Mouse (Mus musculus) intestine, embryonic 16.5 days (tissue): ENCODE results near the gene Cdh23. TPM values are rescaled to one million over a fixed set of nuclear protein-coding genes. Genes with fewer than 3 reads are reported as not detected.
A peak's percentile ranks its signal among the peaks of the same experiment; 100 is the strongest.

ENCODE experiments used
- ATAC-seq: fragments of 200-750 bp; cut with Nextera tagmentation; 2 replicates; pipeline ENCODE4 v1.8.0; 2017; ENCODE audit warnings: moderate TSS enrichment, moderate library complexity
- H3K27ac ChIP-seq: fragments of 300-500 bp; sonication (generic); 2 replicates; pipeline ENCODE4 v1.5.1; 2014; ENCODE audit warnings: mild to moderate bottlenecking, low read length
- H3K27me3 ChIP-seq: fragments of 300-500 bp; sonication (generic); replicated peaks from 2 replicates; pipeline ENCODE4 v1.6.1; 2014; ENCODE audit warnings: low read length, control low read depth, mixed read lengths; ENCODE audit not compliant: control insufficient read depth, insufficient read depth
- H3K36me3 ChIP-seq: fragments of 300-500 bp; sonication (generic); 2 replicates; pipeline ENCODE4 v1.6.1; 2014; ENCODE audit warnings: low read length, control low read depth; ENCODE audit not compliant: control insufficient read depth, insufficient read depth
- H3K4me1 ChIP-seq: fragments of 300-500 bp; sonication (generic); 2 replicates; pipeline ENCODE4 v1.6.1; 2014; ENCODE audit warnings: low read length, control low read depth, mixed read lengths; ENCODE audit not compliant: control insufficient read depth, insufficient read depth
- H3K4me2 ChIP-seq: fragments of 300-500 bp; sonication (generic); 2 replicates; pipeline ENCODE4 v1.6.1; 2014; ENCODE audit warnings: low read depth, low read length, control low read depth
- H3K4me3 ChIP-seq: fragments of 300-500 bp; sonication (generic); 2 replicates; pipeline ENCODE4 v1.5.1; 2014; ENCODE audit warnings: mild to moderate bottlenecking, low read length
- H3K9ac ChIP-seq: fragments of 300-500 bp; sonication (generic); 2 replicates; pipeline ENCODE4 v1.6.1; 2014; ENCODE audit warnings: low read depth, low read length
- H3K9me3 ChIP-seq: fragments of 300-500 bp; sonication (generic); 2 replicates; pipeline ENCODE4 v1.6.1; 2016; ENCODE audit warnings: low read length, control low read depth; ENCODE audit not compliant: control insufficient read depth
- WGBS: fragments of 180-500 bp; shearing (Covaris S2); extraction: QIAGEN DNeasy Blood & Tissue Kit; methylation state at CpG from one replicate; pipeline ENCODE4 v1.1.7; 2014; 5-methylcytosine and 5-hydroxymethylcytosine counted together
- polyA plus RNA-seq: library from polyadenylated mRNA; unstranded; fragments of >200 nt; fragmentation: Nextera tagmentation; extraction: Ambion mirVana; gene quantifications from 2 replicates; pipeline ENCODE4 v1.2.1, GENCODE M21; 2015

The Cdh23 gene
- polyA plus RNA-seq, 1 experiment from 2014 or later: 0.33 TPM

DNA sequence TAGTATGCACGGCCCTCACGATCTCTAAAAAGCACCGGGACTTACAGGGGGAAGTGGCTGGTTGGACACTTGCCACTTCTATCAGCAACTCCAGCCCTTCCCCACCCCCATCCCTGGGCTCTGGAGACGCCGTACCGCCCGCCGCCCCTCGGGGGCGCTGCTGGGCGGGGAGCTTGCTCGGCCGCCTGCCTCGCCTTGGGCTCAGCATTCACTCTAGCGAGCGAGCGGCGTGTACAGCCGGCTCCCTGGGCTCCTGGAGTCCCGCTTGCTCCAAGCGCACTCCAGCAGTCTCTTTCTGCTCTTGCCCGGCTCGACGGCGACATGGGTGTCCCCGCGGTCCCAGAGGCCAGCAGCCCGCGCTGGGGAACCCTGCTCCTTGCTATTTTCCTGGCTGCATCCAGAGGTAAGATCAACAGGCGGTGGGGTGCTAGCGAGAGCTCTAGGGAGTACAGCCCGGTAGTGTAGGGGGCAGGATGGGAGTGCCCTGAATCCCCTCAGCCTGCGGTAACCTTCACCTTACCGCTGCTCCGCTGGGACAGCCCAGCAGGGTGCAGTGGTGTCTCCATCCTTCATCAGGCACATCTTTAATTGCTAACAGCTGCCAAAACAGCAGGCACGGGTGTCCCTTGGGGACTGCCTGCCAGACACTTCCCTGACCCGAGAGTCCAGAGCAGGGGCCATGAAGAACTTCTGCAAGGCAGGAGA, 349.4 kb downstream of the Cdh23 start, which contains the start of gene Vsir:
Vsir (plus strand) TSS at position 151 of the 705 bp plus-strand sequence.
- Histone ChIP-seq H3K4me2 (peak within 1 kb of the TSS; percentile 85), H3K9me3 (no peaks in the 10 kb centered on the region)

DNA sequence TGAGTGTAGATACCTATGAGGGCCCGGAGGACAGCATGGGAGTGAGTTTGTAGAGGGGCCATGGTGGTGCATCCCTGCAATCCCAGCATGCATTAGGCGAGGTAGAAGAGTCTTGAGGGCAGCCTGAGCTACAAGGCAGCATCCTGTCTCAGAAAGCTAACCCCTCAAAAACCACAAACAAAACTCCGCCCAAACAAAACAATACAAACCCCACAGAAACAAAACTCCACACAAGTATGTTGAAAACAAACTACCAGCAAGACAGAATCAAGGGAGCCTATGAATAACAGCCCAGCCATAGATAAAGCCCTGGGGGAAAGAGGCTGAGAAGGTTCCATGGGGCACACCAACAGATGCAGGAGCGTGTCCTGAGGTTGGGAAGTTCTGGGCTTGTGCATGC, 350.2 kb downstream of the Cdh23 start:
- WGBS: 87% methylated on average over 4 of the region's 4 CpGs
- Histone ChIP-seq H3K4me2 (peak overlapping the region; percentile 85), H3K27ac (0 out of 2 replicates have a peak overlapping the region, but pooled peaks have one; percentile 5), H3K9me3 (no peaks in the 10 kb centered on the region), H3K9ac (0 out of 2 replicates have a peak overlapping the region, but pooled peaks have one; percentile 84), H3K36me3 (no peaks in the 10 kb centered on the region), H3K27me3 (no peaks in the 10 kb centered on the region), H3K4me1 (peaks cover 43% of the 10 kb centered on the region), H3K4me3 (no peak overlapping the region)
- ATAC-seq: no peak

More for the DNA sequence above, 349.4 kb downstream of the Cdh23 start, which contains the start of gene Vsir:
- H3K4me3 ChIP-seq: peak within 1 kb of the TSS; percentile 65
- under 1% methylated on average over 37 of the region's 37 CpGs for WGBS
- H3K36me3 ChIP-seq: no peaks in the 10 kb centered on the region
- peak within 1 kb of the TSS; percentile 84 for H3K9ac ChIP-seq
- no peaks in the 10 kb centered on the region for H3K27me3 ChIP-seq
- peak within 1 kb of the TSS; percentile 80 for H3K27ac ChIP-seq
- H3K4me1 ChIP-seq: peaks cover 51% of the 10 kb centered on the region
- peak; percentile 76 for ATAC-seq

DNA sequence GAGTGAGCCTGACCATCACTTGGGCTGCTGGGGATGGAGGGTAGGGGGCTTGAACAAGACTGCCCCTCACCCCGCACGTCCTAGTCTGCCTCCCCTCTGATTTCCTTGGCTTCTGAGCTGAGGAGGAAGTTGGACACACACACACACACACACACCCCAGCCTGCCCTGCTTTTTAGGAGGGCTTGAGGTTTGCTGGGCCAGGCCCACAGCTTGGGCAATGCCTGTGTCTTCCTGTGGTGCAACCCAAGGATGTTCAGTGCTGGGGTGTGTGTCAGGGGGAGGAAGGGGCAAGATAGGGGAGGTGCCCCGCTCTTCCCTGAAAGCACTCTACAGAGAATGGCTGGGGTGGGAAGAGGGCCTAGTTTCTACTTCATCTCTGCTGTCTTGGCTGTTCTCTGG, 352.2 kb downstream of the Cdh23 start:
- H3K4me2 ChIP-seq: no peak overlapping the region
- no peaks in the 10 kb centered on the region for H3K9me3 ChIP-seq
- H3K4me1 ChIP-seq: peaks cover 29% of the 10 kb centered on the region
- no peak overlapping the region for H3K4me3 ChIP-seq
- no peaks in the 10 kb centered on the region for H3K36me3 ChIP-seq
- 0 out of 2 replicates have a peak overlapping the region, but pooled peaks have one; percentile 16 for H3K9ac ChIP-seq
- no peak overlapping the region for H3K27ac ChIP-seq
- no peaks in the 10 kb centered on the region for H3K27me3 ChIP-seq
- ATAC-seq: no peak
- 81% methylated on average over 3 of the region's 3 CpGs for WGBS

DNA sequence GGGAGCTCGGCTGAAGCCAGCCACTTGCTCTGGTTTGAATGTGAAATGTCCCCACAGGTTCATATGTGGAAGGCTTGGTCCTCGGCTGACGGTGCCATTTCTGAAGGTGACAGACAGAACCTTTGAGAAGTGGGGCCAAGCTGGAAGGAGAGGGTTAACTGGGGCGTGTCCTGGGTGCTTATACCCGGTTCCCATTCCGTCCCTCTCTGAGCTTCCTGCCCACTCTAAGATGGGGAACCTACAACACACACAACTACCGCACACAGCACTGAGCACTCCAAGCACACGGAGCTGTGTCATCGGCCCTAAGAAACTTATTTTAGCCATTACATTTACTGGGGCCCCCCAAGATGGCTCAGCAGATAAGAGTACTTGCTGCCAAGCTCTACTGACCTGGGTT, 354.8 kb downstream of the Cdh23 start:
- WGBS: 71% methylated on average over 9 of the region's 9 CpGs

DNA sequence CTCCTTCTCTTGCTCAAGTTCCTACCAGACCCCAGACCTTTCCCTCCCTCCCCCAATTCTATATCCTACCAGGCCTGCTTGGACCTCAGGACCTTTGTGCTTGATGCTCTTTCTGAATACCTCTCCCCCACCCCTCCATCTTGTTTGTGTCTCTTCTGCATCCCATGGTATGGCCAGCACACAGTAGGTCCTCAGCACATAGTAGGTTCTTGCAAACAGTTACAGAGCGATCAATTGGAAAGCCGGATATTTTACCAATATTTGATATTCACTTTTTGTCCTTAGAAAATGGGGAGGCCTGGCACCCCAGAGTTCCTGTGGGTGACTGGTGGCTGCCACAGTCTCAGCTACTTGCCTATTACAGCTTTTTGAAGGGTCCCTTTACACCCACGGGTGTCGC, 361.3 kb downstream of the Cdh23 start:
- H3K27me3 ChIP-seq: no peaks in the 10 kb centered on the region
- ATAC-seq: no peak
- H3K4me3 ChIP-seq: no peak overlapping the region
- no peak overlapping the region for H3K27ac ChIP-seq
- WGBS: 90% methylated on average over 4 of the region's 4 CpGs
- H3K9ac ChIP-seq: no peak overlapping the region
- H3K36me3 ChIP-seq: no peaks in the 10 kb centered on the region
- no peak overlapping the region for H3K4me2 ChIP-seq
- H3K4me1 ChIP-seq: peaks cover 31% of the 10 kb centered on the region
- H3K9me3 ChIP-seq: no peaks in the 10 kb centered on the region

More for the DNA sequence above, 354.8 kb downstream of the Cdh23 start:
- no peaks in the 10 kb centered on the region for H3K9me3 ChIP-seq
- H3K27me3 ChIP-seq: no peaks in the 10 kb centered on the region
- H3K4me2 ChIP-seq: no peak overlapping the region
- no peaks in the 10 kb centered on the region for H3K36me3 ChIP-seq
- H3K27ac ChIP-seq: no peak overlapping the region
- no peak for ATAC-seq
- H3K9ac ChIP-seq: no peak overlapping the region
- H3K4me1 ChIP-seq: peaks cover 4% of the 10 kb centered on the region
- H3K4me3 ChIP-seq: no peak overlapping the region

DNA sequence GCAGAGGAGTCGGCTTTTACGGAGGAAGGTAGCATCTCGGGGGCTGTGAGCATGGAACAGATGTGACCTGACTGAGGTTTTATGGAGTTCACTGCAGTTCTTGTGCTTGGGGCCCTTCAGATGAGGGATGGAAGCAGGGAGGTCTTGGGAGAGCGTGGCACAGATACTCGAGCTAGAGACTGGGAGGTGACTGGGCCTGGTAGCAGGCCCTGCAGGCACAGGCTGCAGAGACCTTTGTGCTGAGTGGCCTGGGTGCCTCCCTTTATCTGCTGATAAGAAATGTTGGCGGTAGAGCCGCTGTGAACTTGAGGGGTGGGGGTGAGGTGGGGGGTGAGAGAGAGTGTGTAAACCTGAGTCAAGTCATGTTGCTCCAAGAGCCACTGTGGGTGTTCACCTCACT, 361.7 kb downstream of the Cdh23 start:
- WGBS: 56% methylated on average over 7 of the region's 7 CpGs
- Histone ChIP-seq H3K4me2 (no peak overlapping the region), H3K9me3 (no peaks in the 10 kb centered on the region), H3K4me3 (no peak overlapping the region), H3K9ac (no peak overlapping the region), H3K27ac (peak overlapping the region; percentile 87), H3K36me3 (no peaks in the 10 kb centered on the region), H3K4me1 (peaks cover 36% of the 10 kb centered on the region), H3K27me3 (no peaks in the 10 kb centered on the region)
- peak; percentile 92 for ATAC-seq

DNA sequence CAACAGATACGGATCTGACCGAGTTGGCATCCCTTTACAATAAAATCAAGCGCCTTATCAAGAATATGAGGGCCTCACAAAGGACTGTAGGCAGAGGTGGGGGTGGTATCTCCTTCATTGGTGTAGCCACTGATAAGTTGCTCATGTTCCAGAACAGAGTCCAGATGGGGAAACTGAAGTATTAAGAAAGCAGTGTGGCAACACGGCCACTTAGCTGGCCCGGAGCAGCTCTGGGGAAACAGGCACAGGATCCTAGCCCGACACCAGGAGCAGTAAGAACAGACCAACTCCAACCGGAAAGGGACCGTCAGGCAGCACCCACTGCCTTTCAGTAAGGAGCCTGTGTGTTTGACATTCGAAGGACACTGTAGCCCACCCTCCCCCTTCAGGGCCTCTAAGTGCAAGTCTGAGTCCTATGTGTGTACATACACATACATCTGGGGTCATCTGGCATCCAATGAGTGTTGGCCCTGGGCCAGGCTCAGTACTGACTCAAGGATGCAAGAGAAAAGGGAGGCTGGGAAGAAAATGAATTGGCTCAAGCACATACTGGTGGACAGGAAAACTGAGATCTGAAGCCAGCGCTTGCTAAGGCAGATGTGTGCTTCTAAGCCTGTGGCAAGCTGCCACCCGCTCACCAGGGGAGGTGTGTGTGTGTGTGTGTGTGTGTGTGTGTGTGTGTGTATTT, 367.2 kb downstream of the Cdh23 start:
- H3K4me3 ChIP-seq: peak overlapping the region; percentile 14; the same call in 1 of the 2 replicates
- no peaks in the 10 kb centered on the region for H3K27me3 ChIP-seq
- peak; percentile 85 for ATAC-seq
- H3K4me2 ChIP-seq: peak overlapping the region; percentile 35; the same call in 1 of the 2 replicates
- H3K27ac ChIP-seq: peak overlapping the region; percentile 92
- H3K9ac ChIP-seq: peak overlapping the region; percentile 48; the same call in 1 of the 2 replicates
- H3K9me3 ChIP-seq: no peaks in the 10 kb centered on the region
- peaks cover 39% of the 10 kb centered on the region for H3K4me1 ChIP-seq
- H3K36me3 ChIP-seq: no peaks in the 10 kb centered on the region
- WGBS: 38% methylated on average over 11 of the region's 11 CpGs

DNA sequence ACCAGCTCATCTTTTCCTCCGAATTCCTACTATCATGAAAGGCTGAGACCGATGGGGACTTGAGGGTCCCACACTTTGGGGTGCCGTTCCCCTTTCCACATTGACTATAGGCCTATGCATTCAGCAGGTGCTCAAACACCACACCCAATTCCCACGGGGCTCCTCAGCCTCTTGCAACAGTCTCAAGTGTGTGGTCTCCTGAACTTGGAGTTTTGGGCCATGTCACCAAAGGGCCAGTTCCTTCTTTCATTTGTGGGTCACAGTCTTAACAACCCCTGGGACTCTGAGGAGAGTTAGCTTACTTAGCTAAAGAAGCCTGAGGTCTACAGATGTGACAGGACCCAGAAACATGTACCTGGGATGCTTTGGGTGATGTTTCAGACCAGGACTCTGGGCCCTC, 380.1 kb downstream of the Cdh23 start:
- no peak overlapping the region for H3K27ac ChIP-seq
- WGBS: 91% methylated on average over 4 of the region's 4 CpGs
- no peaks in the 10 kb centered on the region for H3K4me1 ChIP-seq

DNA sequence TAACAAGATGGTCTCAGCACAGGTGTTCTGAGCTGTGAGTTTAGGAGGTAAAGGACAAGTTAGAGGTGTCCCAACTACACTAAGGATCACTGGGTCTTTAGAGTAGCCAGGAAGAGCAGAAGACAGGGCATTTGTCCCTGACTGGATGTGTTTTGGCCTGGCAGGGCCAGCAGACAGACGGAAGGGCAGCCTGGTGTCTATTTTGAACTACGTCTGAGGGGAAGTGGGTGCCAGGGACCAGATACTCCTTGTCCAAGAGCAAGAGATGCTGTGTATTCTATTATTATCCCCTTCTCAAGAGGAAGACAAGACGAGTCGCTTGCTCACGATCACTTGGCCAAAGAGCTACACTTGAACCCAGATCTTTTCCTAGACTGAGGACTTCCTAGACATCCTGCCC, 382.7 kb downstream of the Cdh23 start:
- Histone ChIP-seq H3K4me1 (no peaks in the 10 kb centered on the region), H3K36me3 (no peaks in the 10 kb centered on the region), H3K27me3 (no peaks in the 10 kb centered on the region), H3K4me2 (no peak overlapping the region), H3K9ac (no peak overlapping the region), H3K27ac (no peak overlapping the region), H3K9me3 (no peaks in the 10 kb centered on the region), H3K4me3 (no peak overlapping the region)
- 87% methylated on average over 5 of the region's 5 CpGs for WGBS
- ATAC-seq: no peak

More for the DNA sequence above, 380.1 kb downstream of the Cdh23 start:
- Histone ChIP-seq H3K9me3 (no peaks in the 10 kb centered on the region), H3K9ac (no peak overlapping the region), H3K4me2 (no peak overlapping the region), H3K4me3 (no peak overlapping the region), H3K36me3 (no peaks in the 10 kb centered on the region), H3K27me3 (no peaks in the 10 kb centered on the region)
- no peak for ATAC-seq
